Mouse (Mus musculus): ENCODE measurements at regions not wholly inside any gene's neighbourhood (a gene's known extent, or its start where the extent isn't known, plus 50 kb on each side); places are given as distances from the start of the nearest gene placed in this dataset.
A peak's percentile ranks its signal among the peaks of the same experiment; 100 is the strongest.

DNA sequence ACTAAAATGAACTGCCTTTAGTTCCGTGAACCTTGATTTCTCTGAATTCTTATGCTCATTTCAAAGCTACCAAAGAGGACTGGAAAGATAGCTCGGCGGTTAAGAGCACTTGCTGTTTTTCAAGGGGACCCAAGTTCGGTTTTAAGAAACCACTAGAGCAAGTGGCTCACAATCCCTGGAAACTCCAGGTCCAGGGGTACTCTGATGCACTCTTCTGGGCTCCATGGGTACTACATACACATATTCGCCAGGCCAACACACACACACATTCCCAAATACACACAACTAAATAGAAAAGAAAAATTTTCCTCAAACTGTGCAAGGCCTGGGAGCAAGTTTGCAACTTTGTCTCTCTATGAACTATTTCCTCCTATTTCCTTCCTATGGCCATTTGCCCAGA is 498.9 kb upstream of the Castor2 start:
- ATAC-seq (ENCODE audit: low FRiP score) (no peak), DNase-seq (ENCODE audit: low spot score, missing footprints) (no peak)
- Histone ChIP-seq H3K4me3 (ENCODE audit: low read depth, low read length) (no peak overlapping the region), H3K9ac (ENCODE audit: low read length) (no peak overlapping the region), H3K36me3 (ENCODE audit: control insufficient read depth, insufficient read depth, low read length) (no peaks in the 10 kb centered on the region), H3K27ac (ENCODE audit: low read depth, low read length) (no peak overlapping the region), H3K4me1 (ENCODE audit: control insufficient read depth, insufficient read depth, low read length) (no peaks in the 10 kb centered on the region; the same call in 1 of the 2 replicates), H3K27me3 (ENCODE audit: control insufficient read depth, insufficient read depth, low read length) (no peaks in the 10 kb centered on the region), H3K4me2 (no peak overlapping the region), H3K9me3 (ENCODE audit: control insufficient read depth, low read length) (no peaks in the 10 kb centered on the region)
- WGBS, result 59% methylated on average over 5 of the region's 5 CpGs

DNA sequence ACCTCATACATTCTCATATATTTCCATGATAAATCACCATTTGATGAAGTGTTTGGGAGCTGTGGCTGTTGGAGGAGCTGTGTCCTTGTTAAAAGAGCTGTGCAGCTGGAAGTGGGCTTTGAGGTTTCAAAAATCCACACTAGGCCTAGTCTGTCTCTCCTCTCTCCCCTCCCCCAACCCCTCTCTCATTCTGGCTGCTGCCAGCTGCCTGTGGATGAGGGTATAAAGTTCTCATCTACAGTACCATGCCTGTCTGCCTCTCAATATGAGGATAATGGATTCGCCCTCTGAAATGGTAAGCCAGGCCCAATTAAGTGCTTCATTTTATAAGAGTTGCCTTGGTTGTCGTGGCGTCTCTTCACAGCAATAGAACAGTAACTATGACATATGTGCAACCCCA is 501.4 kb upstream of the Castor2 start:
- 91% methylated on average over 3 of the region's 3 CpGs for WGBS
- no peak overlapping the region for H3K27ac ChIP-seq (ENCODE audit: low read depth, low read length)
- no peaks in the 10 kb centered on the region for H3K9me3 ChIP-seq (ENCODE audit: control insufficient read depth, low read length)
- H3K4me1 ChIP-seq (ENCODE audit: control insufficient read depth, insufficient read depth, low read length), result no peaks in the 10 kb centered on the region; the same call in 1 of the 2 replicates
- H3K4me3 ChIP-seq (ENCODE audit: low read depth, low read length), result no peak overlapping the region
- no peak overlapping the region for H3K9ac ChIP-seq (ENCODE audit: low read length)
- no peaks in the 10 kb centered on the region for H3K27me3 ChIP-seq (ENCODE audit: control insufficient read depth, insufficient read depth, low read length)
- H3K4me2 ChIP-seq, result no peak overlapping the region
- ATAC-seq (ENCODE audit: low FRiP score) (no peak), DNase-seq (ENCODE audit: low spot score, missing footprints) (no peak)
- H3K36me3 ChIP-seq (ENCODE audit: control insufficient read depth, insufficient read depth, low read length), result no peaks in the 10 kb centered on the region

DNA sequence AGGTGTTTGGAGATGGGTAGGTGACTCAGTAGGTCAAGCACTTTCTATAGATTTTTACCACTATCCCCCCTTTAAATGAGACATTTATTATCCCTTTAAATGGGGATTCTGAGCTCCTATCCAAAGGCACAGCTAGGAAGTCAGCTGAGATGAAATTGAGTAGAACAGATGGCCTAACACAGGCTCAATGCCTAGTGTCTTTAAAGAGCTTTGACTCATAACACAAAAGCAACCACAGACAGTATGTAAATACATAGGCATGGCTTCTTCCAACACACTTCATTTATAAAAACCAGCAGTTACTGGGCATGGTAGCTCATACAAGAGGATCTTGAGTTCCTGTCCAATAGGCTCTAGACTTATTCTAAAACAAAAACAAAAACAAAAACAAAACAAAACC is 513.0 kb upstream of the Castor2 start:
- Histone ChIP-seq H3K4me2 (no peak overlapping the region), H3K9ac (ENCODE audit: low read length) (no peak overlapping the region), H3K4me3 (ENCODE audit: low read depth, low read length) (no peak overlapping the region), H3K27me3 (ENCODE audit: control insufficient read depth, insufficient read depth, low read length) (no peaks in the 10 kb centered on the region), H3K36me3 (ENCODE audit: control insufficient read depth, insufficient read depth, low read length) (no peaks in the 10 kb centered on the region), H3K27ac (ENCODE audit: low read depth, low read length) (no peak overlapping the region), H3K9me3 (ENCODE audit: control insufficient read depth, low read length) (no peaks in the 10 kb centered on the region), H3K4me1 (ENCODE audit: control insufficient read depth, insufficient read depth, low read length) (no peaks in the 10 kb centered on the region)
- DNase-seq (ENCODE audit: low spot score, missing footprints), result no peak
- ATAC-seq (ENCODE audit: low FRiP score), result no peak

- no peak overlapping the region for H3K27ac ChIP-seq (ENCODE audit: low read depth, low read length)
- no peaks in the 10 kb centered on the region for H3K9me3 ChIP-seq (ENCODE audit: control insufficient read depth, low read length)
- ATAC-seq (ENCODE audit: low FRiP score), result no peak
- H3K36me3 ChIP-seq (ENCODE audit: control insufficient read depth, insufficient read depth, low read length), result no peaks in the 10 kb centered on the region
- H3K4me1 ChIP-seq (ENCODE audit: control insufficient read depth, insufficient read depth, low read length), result no peaks in the 10 kb centered on the region
- H3K4me3 ChIP-seq (ENCODE audit: low read depth, low read length), result no peak overlapping the region
- whole genome bisulfite sequencing, result 47% methylated on average over 3 of the region's 3 CpGs
- no peaks in the 10 kb centered on the region for H3K27me3 ChIP-seq (ENCODE audit: control insufficient read depth, insufficient read depth, low read length)
- H3K9ac ChIP-seq (ENCODE audit: low read length), result no peak overlapping the region
- peak; percentile 86 for DNase-seq (ENCODE audit: low spot score, missing footprints)
- H3K4me2 ChIP-seq, result no peak overlapping the region
Measured at GRCm38 (mm10) chr5:133585181-133585580, 514.3 kb upstream of the Castor2 start.

DNA sequence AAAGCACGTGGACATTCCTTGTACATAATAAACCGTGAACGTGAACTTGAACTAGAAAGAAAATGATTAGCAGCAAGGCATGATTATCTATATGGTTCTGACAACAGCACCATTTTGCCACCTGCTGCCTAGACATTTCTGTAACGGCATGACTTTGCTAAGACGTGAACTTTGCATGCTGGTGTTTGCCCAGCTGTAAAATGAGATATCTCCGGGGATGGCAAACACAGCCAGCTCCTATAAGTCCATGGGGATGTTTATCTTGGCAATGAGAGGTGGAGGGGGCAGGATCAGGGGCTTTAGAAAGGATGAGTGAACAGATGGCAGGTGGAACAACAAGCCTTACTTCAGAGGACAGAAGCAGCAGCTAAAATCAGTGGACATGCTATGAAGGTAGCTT is 522.9 kb upstream of the Castor2 start:
- Histone ChIP-seq H3K36me3 (ENCODE audit: control insufficient read depth, insufficient read depth, low read length) (no peaks in the 10 kb centered on the region), H3K4me2 (no peak overlapping the region), H3K4me3 (ENCODE audit: low read depth, low read length) (no peak overlapping the region), H3K9me3 (ENCODE audit: control insufficient read depth, low read length) (no peaks in the 10 kb centered on the region), H3K27me3 (ENCODE audit: control insufficient read depth, insufficient read depth, low read length) (no peaks in the 10 kb centered on the region), H3K4me1 (ENCODE audit: control insufficient read depth, insufficient read depth, low read length) (no peaks in the 10 kb centered on the region), H3K9ac (ENCODE audit: low read length) (no peak overlapping the region), H3K27ac (ENCODE audit: low read depth, low read length) (no peak overlapping the region)
- WGBS, result 77% methylated on average over 6 of the region's 6 CpGs
- ATAC-seq (ENCODE audit: low FRiP score), result no peak
- no peak for DNase-seq (ENCODE audit: low spot score, missing footprints)

DNA sequence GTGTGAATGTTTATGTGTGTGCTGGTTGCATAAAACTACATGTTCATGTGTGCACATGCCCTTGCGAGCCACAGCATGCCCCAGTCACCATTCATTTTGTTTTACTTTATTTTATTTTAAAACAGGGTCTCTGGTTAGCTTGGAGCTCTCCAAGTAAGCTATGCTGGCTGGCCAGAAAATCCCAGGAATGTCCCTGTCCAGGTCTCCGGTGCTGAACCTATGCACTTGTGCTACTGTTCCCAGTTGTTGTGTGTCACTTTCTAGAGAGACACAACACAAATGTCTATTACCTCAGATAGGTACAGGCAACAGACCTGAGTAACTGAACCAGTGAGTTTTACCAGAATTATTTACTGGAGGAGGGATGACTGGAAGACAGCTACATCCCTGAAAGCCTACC is 530.4 kb upstream of the Castor2 start:
- H3K36me3 ChIP-seq (ENCODE audit: control insufficient read depth, insufficient read depth, low read length), result no peaks in the 10 kb centered on the region
- H3K9ac ChIP-seq (ENCODE audit: low read length), result no peak overlapping the region
- DNase-seq (ENCODE audit: low spot score, missing footprints) (no peak), ATAC-seq (ENCODE audit: low FRiP score) (no peak)
- no peaks in the 10 kb centered on the region for H3K4me1 ChIP-seq (ENCODE audit: control insufficient read depth, insufficient read depth, low read length)
- 90% methylated on average over 2 of the region's 2 CpGs for WGBS
- H3K4me3 ChIP-seq (ENCODE audit: low read depth, low read length), result no peak overlapping the region
- no peaks in the 10 kb centered on the region for H3K27me3 ChIP-seq (ENCODE audit: control insufficient read depth, insufficient read depth, low read length)
- no peak overlapping the region for H3K27ac ChIP-seq (ENCODE audit: low read depth, low read length)
- H3K9me3 ChIP-seq (ENCODE audit: control insufficient read depth, low read length), result no peaks in the 10 kb centered on the region
- no peak overlapping the region for H3K4me2 ChIP-seq

- no peaks in the 10 kb centered on the region for H3K27me3 ChIP-seq (ENCODE audit: control insufficient read depth, insufficient read depth, low read length)
- H3K4me3 ChIP-seq (ENCODE audit: low read depth, low read length), result no peak overlapping the region
- H3K4me2 ChIP-seq, result no peak overlapping the region
- WGBS, result 79% methylated on average over 4 of the region's 4 CpGs
- ATAC-seq (ENCODE audit: low FRiP score) (no peak), DNase-seq (ENCODE audit: low spot score, missing footprints) (no peak)
- no peaks in the 10 kb centered on the region for H3K9me3 ChIP-seq (ENCODE audit: control insufficient read depth, low read length)
- no peaks in the 10 kb centered on the region for H3K4me1 ChIP-seq (ENCODE audit: control insufficient read depth, insufficient read depth, low read length)
- H3K9ac ChIP-seq (ENCODE audit: low read length), result no peak overlapping the region
- no peaks in the 10 kb centered on the region for H3K36me3 ChIP-seq (ENCODE audit: control insufficient read depth, insufficient read depth, low read length)
- H3K27ac ChIP-seq (ENCODE audit: low read depth, low read length), result no peak overlapping the region
Measured at GRCm38 (mm10) chr5:133566506-133566905, 533.0 kb upstream of the Castor2 start.

DNA sequence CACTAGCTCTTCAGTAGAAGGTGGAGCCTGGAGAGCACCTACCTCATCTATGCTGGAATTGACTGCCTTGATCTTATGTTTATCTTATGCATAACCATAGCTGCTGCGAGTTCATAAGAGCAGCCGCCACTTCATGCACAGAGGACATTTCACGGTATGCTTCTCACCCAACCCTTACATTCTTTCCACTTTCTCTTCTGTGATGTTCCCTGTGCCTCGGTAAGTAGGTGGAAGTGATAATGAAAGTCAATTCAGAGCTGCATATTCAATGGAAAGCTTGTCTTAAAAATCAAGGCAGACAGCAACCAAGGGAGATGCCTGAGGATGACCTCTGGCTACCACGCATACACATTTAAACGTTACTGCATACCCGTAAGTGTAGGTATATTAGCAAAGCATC is 548.9 kb upstream of the Castor2 start:
- no peak overlapping the region for H3K4me2 ChIP-seq
- H3K36me3 ChIP-seq (ENCODE audit: control insufficient read depth, insufficient read depth, low read length), result no peaks in the 10 kb centered on the region
- 91% methylated on average over 7 of the region's 7 CpGs for WGBS
- no peak for DNase-seq (ENCODE audit: low spot score, missing footprints)
- H3K9me3 ChIP-seq (ENCODE audit: control insufficient read depth, low read length), result no peaks in the 10 kb centered on the region
- no peaks in the 10 kb centered on the region for H3K4me1 ChIP-seq (ENCODE audit: control insufficient read depth, insufficient read depth, low read length)
- no peak overlapping the region for H3K27ac ChIP-seq (ENCODE audit: low read depth, low read length)
- no peak for ATAC-seq (ENCODE audit: low FRiP score)
- H3K4me3 ChIP-seq (ENCODE audit: low read depth, low read length), result no peak overlapping the region
- H3K9ac ChIP-seq (ENCODE audit: low read length), result no peak overlapping the region
- H3K27me3 ChIP-seq (ENCODE audit: control insufficient read depth, insufficient read depth, low read length), result no peaks in the 10 kb centered on the region

GRCm38 (mm10) chr5:133542217-133542616 is 557.3 kb upstream of the Castor2 start:
- no peak overlapping the region for H3K27ac ChIP-seq (ENCODE audit: low read depth, low read length)
- ATAC-seq (ENCODE audit: low FRiP score), result no peak

GRCm38 (mm10) chr5:133532678-133533077 is 566.8 kb upstream of the Castor2 start:
- Histone ChIP-seq H3K9ac (ENCODE audit: low read length) (no peak overlapping the region), H3K4me1 (ENCODE audit: control insufficient read depth, insufficient read depth, low read length) (no peaks in the 10 kb centered on the region), H3K4me2 (no peak overlapping the region), H3K27ac (ENCODE audit: low read depth, low read length) (no peak overlapping the region), H3K4me3 (ENCODE audit: low read depth, low read length) (no peak overlapping the region), H3K9me3 (ENCODE audit: control insufficient read depth, low read length) (no peaks in the 10 kb centered on the region), H3K36me3 (ENCODE audit: control insufficient read depth, insufficient read depth, low read length) (no peaks in the 10 kb centered on the region), H3K27me3 (ENCODE audit: control insufficient read depth, insufficient read depth, low read length) (no peaks in the 10 kb centered on the region)
- no peak for DNase-seq (ENCODE audit: low spot score, missing footprints)
- no peak for ATAC-seq (ENCODE audit: low FRiP score)

More at GRCm38 (mm10) chr5:133542217-133542616, 557.3 kb upstream of the Castor2 start:
- H3K36me3 ChIP-seq (ENCODE audit: control insufficient read depth, insufficient read depth, low read length), result no peaks in the 10 kb centered on the region
- no peak for DNase-seq (ENCODE audit: low spot score, missing footprints)
- no peak overlapping the region for H3K9ac ChIP-seq (ENCODE audit: low read length)
- no peaks in the 10 kb centered on the region for H3K4me1 ChIP-seq (ENCODE audit: control insufficient read depth, insufficient read depth, low read length)
- no peak overlapping the region for H3K4me2 ChIP-seq
- H3K4me3 ChIP-seq (ENCODE audit: low read depth, low read length), result no peak overlapping the region
- H3K9me3 ChIP-seq (ENCODE audit: control insufficient read depth, low read length), result no peaks in the 10 kb centered on the region
- H3K27me3 ChIP-seq (ENCODE audit: control insufficient read depth, insufficient read depth, low read length), result no peaks in the 10 kb centered on the region
